Mouse (Mus musculus) large intestine, adult 2 months (tissue): ENCODE data around the gene Vps53. TPM values are rescaled to one million over a fixed set of nuclear protein-coding genes. Genes with fewer than 3 reads are reported as not detected.
"Not testable (repeated sequence)": the region's sequence is repeated elsewhere in the genome, so short reads cannot be mapped to it uniquely, and the experiment has no call there.

ENCODE experiments used
- DNase-seq: peaks from one replicate; pipeline ENCODE4 v3.0.0-alpha.2; 2012; ENCODE audit warnings: low read depth, low spot score
- WGBS: fragments of 180-500 bp; shearing (Covaris S2); methylation state at CpG from one replicate; pipeline ENCODE4 v1.1.7; 2018; 5-methylcytosine and 5-hydroxymethylcytosine counted together
- polyA plus RNA-seq: library from polyadenylated mRNA; depleted of rRNA; stranded (reverse); fragments of >200 nt; gene quantifications from 2 replicates; pipeline ENCODE4 v1.2.3, GENCODE M21; 2012; rRNA removed

Gene Vps53
- polyA plus RNA-seq, result 34.5 and 43.4 TPM in 2 replicates

- WGBS, result under 1% methylated on average over 37 of the region's 37 CpGs
Measured at GRCm38 (mm10) chr11:76179495-76180145, at the start of gene Vps53, which contains the start of gene Fam57a. TSS of gene Vps53 (minus strand) at chr11:76179647. TSS of gene Fam57a (plus strand) at chr11:76179671.

GRCm38 (mm10) chr11:76225051-76225450 is 45.6 kb upstream of the Vps53 start:
- no peak for DNase-seq

More at GRCm38 (mm10) chr11:76179495-76180145, at the start of gene Vps53, which contains the start of gene Fam57a:
- peak; percentile 84 for DNase-seq

DNA sequence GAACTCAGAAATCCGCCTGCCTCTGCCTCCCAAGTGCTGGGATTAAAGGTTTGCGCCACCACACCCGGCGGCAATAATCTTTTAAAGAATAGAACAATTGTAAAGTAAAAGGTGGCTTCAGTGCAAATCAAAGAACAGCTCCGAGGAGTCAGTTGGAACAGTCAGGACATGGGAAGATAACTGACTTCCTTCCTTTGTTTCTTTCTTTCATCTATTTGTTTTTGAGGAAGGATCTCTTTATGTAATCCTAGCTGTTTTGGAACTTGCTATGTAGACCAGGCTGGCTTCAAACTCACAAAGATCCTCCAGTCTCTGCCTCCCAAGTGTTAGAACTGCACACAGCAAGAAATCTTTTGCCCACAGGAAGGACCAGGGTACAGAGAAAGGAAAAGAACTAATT is 45.2 kb upstream of the Vps53 start:
- WGBS, result 92% methylated on average over 5 of the region's 5 CpGs
- DNase-seq, result no peak

- DNase-seq, result peak; percentile 90
- WGBS, result under 1% methylated on average over 35 of the region's 35 CpGs
Measured at GRCm38 (mm10) chr11:76217390-76217800, 37.9 kb upstream of the Vps53 start, which contains the start of the genes Dbil5 and Gemin4. TSS of gene Dbil5 (plus strand) at chr11:76217608. TSS of gene Gemin4 (minus strand) at chr11:76217664.

GRCm38 (mm10) chr11:76216681-76217389 is 37.4 kb upstream of the Vps53 start:
- WGBS, result 1% methylated on average over 33 of the region's 33 CpGs
- peak; percentile 76 for DNase-seq

- WGBS, result 44% methylated on average over 5 of the region's 5 CpGs
- DNase-seq, result no peak
Measured at GRCm38 (mm10) chr11:76216049-76216540, 36.6 kb upstream of the Vps53 start.

DNA sequence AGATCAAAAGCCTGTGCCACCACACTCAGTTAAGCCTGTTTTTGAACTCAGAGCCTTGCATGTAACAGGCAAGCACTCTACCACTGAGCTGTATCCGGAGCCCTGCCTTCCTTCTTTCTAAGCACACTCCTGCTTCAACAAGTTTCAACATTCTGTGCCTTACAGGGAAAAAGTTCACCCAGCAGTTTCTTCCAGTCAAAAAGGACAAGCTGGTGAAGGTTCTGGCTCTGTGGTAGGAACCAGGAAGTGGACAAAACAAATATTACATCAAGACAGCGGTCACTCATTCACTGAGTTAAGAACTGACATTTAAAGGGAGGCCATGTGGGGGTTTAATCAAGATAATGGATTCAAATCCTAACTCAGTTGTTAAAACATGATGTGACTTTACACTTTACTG is 35.6 kb upstream of the Vps53 start:
- no peak for DNase-seq
- WGBS, result 42% methylated on average over 2 of the region's 2 CpGs

DNA sequence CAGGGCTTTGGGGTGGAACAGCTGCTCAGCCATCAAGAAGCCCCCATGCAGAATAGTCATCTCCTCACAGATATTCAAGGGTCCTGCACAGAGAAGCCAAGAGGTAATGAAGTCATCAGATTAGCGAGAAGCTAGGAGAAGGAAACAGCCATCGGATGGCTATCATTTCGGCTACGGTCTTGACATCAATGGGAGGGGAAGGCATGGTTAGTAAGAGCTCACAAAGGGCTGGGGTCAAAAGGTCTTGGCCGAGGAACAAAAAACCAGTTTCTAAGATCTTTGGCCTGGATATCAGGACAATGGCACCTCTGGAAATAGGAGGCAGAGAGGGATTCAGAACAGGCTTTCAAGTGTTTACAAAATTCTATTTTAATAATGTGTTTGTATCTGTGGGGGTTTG is 34.4 kb upstream of the Vps53 start:
- no peak for DNase-seq
- WGBS, result 93% methylated on average over 5 of the region's 5 CpGs

GRCm38 (mm10) chr11:76211595-76211994 is 32.1 kb upstream of the Vps53 start:
- not testable (repeated sequence) for DNase-seq

GRCm38 (mm10) chr11:76210228-76210985 is 31.0 kb upstream of the Vps53 start:
- WGBS, result 66% methylated on average over 13 of the region's 13 CpGs
- DNase-seq, result no peak

More at GRCm38 (mm10) chr11:76211595-76211994, 32.1 kb upstream of the Vps53 start:
- WGBS, result 90% methylated on average over 5 of the region's 6 CpGs

DNA sequence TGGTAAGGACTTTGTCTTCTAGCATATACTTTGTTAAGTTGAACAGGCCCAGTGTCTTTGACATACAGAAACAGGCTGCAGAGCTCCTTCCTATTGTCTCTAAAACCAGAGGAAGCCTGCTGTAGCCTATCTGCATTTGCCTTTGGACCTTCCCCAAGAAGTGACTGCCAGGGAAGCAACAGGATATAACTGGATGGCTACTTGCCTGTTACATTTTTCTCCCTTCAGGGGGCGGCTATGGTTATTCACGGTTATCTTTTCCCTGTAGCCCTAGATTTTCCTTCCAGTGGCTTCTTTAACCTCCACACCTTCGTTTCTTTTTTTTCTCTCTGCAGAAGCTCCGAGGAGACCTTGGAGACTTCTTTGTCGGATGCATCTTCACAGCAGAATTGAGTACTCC is 27.3 kb upstream of the Vps53 start:
- DNase-seq, result no peak
- 87% methylated on average over 5 of the region's 5 CpGs for WGBS

- WGBS, result 1% methylated on average over 90 of the region's 90 CpGs
- DNase-seq, result no peak
Measured at GRCm38 (mm10) chr11:76201761-76202674, 22.6 kb upstream of the Vps53 start.

- 25% methylated on average over 8 of the region's 8 CpGs for WGBS
Measured at GRCm38 (mm10) chr11:76196977-76197469, 17.6 kb upstream of the Vps53 start.

DNA sequence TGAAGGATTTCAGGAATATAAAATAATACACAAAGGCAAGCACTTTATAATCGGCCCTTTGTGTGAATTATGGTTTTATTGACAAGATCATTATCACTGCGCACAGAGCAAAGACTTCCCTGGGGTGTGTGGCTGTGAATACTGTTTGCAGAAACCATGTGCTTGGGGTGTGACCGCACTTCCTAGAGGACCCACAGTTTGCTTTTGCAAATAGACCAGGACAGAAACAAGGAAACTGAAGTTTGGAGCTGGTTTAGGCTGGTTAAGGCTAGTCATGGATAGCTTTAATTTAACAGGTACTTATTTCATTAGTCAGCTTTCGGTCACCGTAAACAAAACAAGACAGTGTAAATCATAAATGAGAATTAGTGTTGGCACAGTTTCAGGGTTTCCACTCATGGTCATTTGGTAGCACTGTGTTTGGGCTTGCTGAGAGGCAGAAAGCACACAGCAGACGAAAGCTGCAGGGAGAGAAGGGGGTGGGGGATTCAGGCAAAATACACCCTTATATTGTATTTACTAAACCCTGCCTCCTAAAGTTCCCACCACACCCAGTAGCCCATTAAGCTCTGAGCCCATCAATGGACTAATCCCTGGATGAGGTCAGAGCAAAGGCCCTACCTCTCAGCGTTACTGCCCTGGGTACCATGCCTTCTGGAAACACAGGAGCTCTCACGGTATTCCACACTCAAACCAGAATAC is 17.0 kb upstream of the Vps53 start:
- WGBS, result 17% methylated on average over 8 of the region's 8 CpGs
- DNase-seq, result peak; percentile 92

More at GRCm38 (mm10) chr11:76196977-76197469, 17.6 kb upstream of the Vps53 start:
- no peak for DNase-seq

GRCm38 (mm10) chr11:76186908-76187307 is 7.5 kb upstream of the Vps53 start:
- 89% methylated on average over 6 of the region's 6 CpGs for WGBS
- no peak for DNase-seq

DNA sequence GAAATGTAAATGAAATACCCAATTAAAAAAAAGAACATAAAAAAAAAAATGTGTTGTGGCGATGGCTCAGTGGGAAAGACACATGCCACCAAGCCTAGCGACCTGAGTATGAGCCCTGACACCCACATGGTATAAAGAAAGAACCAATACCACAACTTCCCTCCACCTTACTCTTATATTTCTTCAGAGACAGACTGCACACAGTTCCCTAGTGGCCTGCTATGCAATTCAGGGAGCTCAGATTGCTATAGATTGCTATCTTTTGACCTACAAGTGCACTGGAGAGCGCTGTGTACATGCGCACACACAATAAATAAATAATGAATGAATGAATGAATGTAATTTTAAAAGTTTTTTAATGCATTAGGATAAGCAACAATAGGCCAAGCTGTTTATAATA is 4.3 kb upstream of the Vps53 start:
- DNase-seq, result no peak
- 84% methylated on average over 4 of the region's 4 CpGs for WGBS

DNA sequence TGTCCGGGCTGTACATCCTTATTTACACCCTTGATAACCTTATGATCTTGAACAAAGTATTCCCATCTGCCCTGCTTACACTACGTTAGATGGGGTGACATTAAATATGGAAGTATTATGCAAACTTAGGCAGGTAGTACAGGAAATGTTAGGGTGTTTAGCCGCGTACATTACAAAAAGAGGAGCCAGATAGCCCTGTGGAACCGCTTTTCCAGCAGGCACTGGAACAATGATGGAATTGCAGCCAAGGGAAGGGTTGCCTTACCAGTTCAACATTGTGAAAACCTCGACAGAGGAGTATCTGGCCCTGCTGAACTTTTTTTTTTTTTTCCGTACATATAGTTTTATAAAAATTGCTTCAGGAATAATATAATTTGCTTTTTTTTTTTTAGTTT is 696 bp upstream of the Vps53 start:
- 8% methylated on average over 7 of the region's 7 CpGs for WGBS
- no peak for DNase-seq
